Mouse (Mus musculus) layer of hippocampus, postnatal 10 days (tissue): ENCODE data around the gene Nosip. TPM values are rescaled to one million over a fixed set of nuclear protein-coding genes. Genes with fewer than 3 reads are reported as not detected.

Experiments
- microRNA-seq, 2 experiments: library from miRNA; unstranded; fragments of <30 nt; microRNA quantifications; one replicate each; pipeline ENCODE4 v1.2.0; 2021
- total RNA-seq, 2 experiments: library from RNA; stranded (reverse); gene quantifications; 2 replicates each; pipeline ENCODE4 v1.2.3; 2021

Gene Nosip
- total RNA-seq, 2 experiments from 2014 or later = 47.2 to 51.6 TPM

Small RNA genes lying within 50 kb of the gene (microRNA-seq; reads per million reads assigned to microRNA genes)
- gene Mir150 = 400 to 784 reads per million in 2 experiments
- 15.2 to 16.3 reads per million in 2 experiments for gene Mir5121
- gene Mir7054 = 2.2 reads per million in 2 experiments

Other genes with a start within 250 kb of the Nosip start
- 10 to 100 TPM; 34.2 to 35.2 TPM for gene Nup62, start 246.3 kb upstream of the Nosip start, total RNA-seq
- 1 to 10 TPM; 1.1 to 2.0 TPM for gene Il4i1, start 246.0 kb upstream of the Nosip start, total RNA-seq
- gene Atf5, start 245.8 kb upstream of the Nosip start, total RNA-seq = 10 to 100 TPM; 28.0 to 29.1 TPM
- 10 to 100 TPM; 85.8 to 95.5 TPM for gene Akt1s1, start 213.4 kb upstream of the Nosip start, total RNA-seq
- 10 to 100 TPM; 41.2 to 53.3 TPM for gene Tbc1d17, start 213.3 kb upstream of the Nosip start, total RNA-seq
- 10 to 100 TPM; 32.6 to 38.4 TPM for gene Pnkp, start 205.3 kb upstream of the Nosip start, total RNA-seq
- gene Ptov1, start 192.6 kb upstream of the Nosip start, total RNA-seq = 100 to 1,000 TPM; 278 to 304 TPM
- 100 to 1,000 TPM; 107 to 114 TPM for gene Med25, start 169.7 kb upstream of the Nosip start, total RNA-seq
- 10 to 100 TPM; 17.9 to 19.4 TPM for gene Fuz, start 166.3 kb upstream of the Nosip start, total RNA-seq
- gene Ap2a1, start 132.9 kb upstream of the Nosip start, total RNA-seq = 100 to 1,000 TPM; 261 to 290 TPM
- gene Tsks, start 119.2 kb upstream of the Nosip start, total RNA-seq = under 1 TPM; 0.25 to 0.64 TPM
- gene Cpt1c, start 87.6 kb upstream of the Nosip start, total RNA-seq = 100 to 1,000 TPM in 1 of 2 experiments, 10 to 100 TPM in 1; 99.2 to 101 TPM
- 100 to 1,000 TPM; 232 to 248 TPM for gene Prmt1, start 75.9 kb upstream of the Nosip start, total RNA-seq
- 10 to 100 TPM; 38.1 to 42.5 TPM for gene Irf3, start 64.8 kb upstream of the Nosip start, total RNA-seq
- gene Bcl2l12, start 63.7 kb upstream of the Nosip start, total RNA-seq = 1 to 10 TPM; 5.4 to 5.5 TPM
- gene Scaf1, start 46.1 kb upstream of the Nosip start, total RNA-seq = 100 to 1,000 TPM; 141 to 145 TPM
- gene Rras, start 44.5 kb upstream of the Nosip start, total RNA-seq = 10 to 100 TPM; 12.2 to 12.3 TPM
- gene Prr12, start 9.5 kb upstream of the Nosip start, total RNA-seq = 10 to 100 TPM; 69.1 to 70.3 TPM
- gene Prrg2, start 248 bp downstream of the Nosip start, total RNA-seq = 10 to 100 TPM in 1 of 2 experiments, 1 to 10 TPM in 1; 6.9 to 10.1 TPM
- gene Rcn3, start 29.8 kb downstream of the Nosip start, total RNA-seq = 10 to 100 TPM; 11.4 to 11.9 TPM
- gene Fcgrt, start 41.4 kb downstream of the Nosip start, total RNA-seq = 10 to 100 TPM; 17.9 to 23.1 TPM
- gene Rps11, start 62.0 kb downstream of the Nosip start, total RNA-seq = 100 to 1,000 TPM; 456 to 554 TPM
- gene Rpl13a, start 66.3 kb downstream of the Nosip start, total RNA-seq = 100 to 1,000 TPM; 946 to 985 TPM
- gene Gm45713, start 73.8 kb downstream of the Nosip start, total RNA-seq = not detected
- gene Flt3l, start 74.0 kb downstream of the Nosip start, total RNA-seq = 1 to 10 TPM; 4.3 to 6.0 TPM
- 10 to 100 TPM; 60.7 to 63.1 TPM for gene Pih1d1, start 91.9 kb downstream of the Nosip start, total RNA-seq
- gene Aldh16a1, start 92.2 kb downstream of the Nosip start, total RNA-seq = 10 to 100 TPM; 12.2 to 17.3 TPM
- gene Slc17a7, start 101.5 kb downstream of the Nosip start, total RNA-seq = 1,000 to 10,000 TPM; 1,094 to 1,136 TPM
- gene Gfy, start 117.1 kb downstream of the Nosip start, total RNA-seq = under 1 TPM; 0.18 to 0.43 TPM
- gene Pth2, start 118.6 kb downstream of the Nosip start, total RNA-seq = not detected
- 1 to 10 TPM; 2.2 to 2.9 TPM for gene Ccdc155, start 142.5 kb downstream of the Nosip start, total RNA-seq
- gene Dkkl1, start 149.7 kb downstream of the Nosip start, total RNA-seq = 10 to 100 TPM in 1 of 2 experiments, 1 to 10 TPM in 1; 8.3 to 10.7 TPM
- gene Tead2, start 153.3 kb downstream of the Nosip start, total RNA-seq = 10 to 100 TPM; 12.5 to 13.7 TPM
- 1 to 10 TPM; 4.6 to 5.0 TPM for gene Cd37, start 176.7 kb downstream of the Nosip start, total RNA-seq
- gene Slc6a16, start 178.7 kb downstream of the Nosip start, total RNA-seq = 1 to 10 TPM; 1.0 to 1.2 TPM
- not detected for gene Slc6a21, start 215.1 kb downstream of the Nosip start, total RNA-seq